Mouse (Mus musculus): ENCODE measurements around the gene Gm11042. TPM values are rescaled to one million over a fixed set of nuclear protein-coding genes. Genes with fewer than 3 reads are reported as not detected.

Gm11042 gene
- total and polyA plus RNA-seq, 2 experiments from 2014 or later: not detected

GRCm38 (mm10) chr12:74321981-74322380 lies 5.8 kb upstream of the Gm11042 start:
- H3K9me3 ChIP-seq (replicated peaks; ENCODE audit: control insufficient read depth, low read length): no peaks in the 10 kb centered on the region
- no peak overlapping the region for H3K27ac ChIP-seq (ENCODE audit: low read depth)
- 65% methylated on average over 5 of the region's 5 CpGs for WGBS
- no peak for DNase-seq (ENCODE audit: low spot score)
- no peak overlapping the region for H3K4me2 ChIP-seq (ENCODE audit: low read depth, low read length)
- H3K36me3 ChIP-seq (replicated peaks; ENCODE audit: control insufficient read depth, insufficient read depth, low read length): no peaks in the 10 kb centered on the region
- H3K9ac ChIP-seq (replicated peaks; ENCODE audit: low read depth, low read length): no peak overlapping the region
- no peaks in the 10 kb centered on the region for H3K27me3 ChIP-seq (ENCODE audit: control insufficient read depth, insufficient read depth, low read length)
- no peaks in the 10 kb centered on the region for H3K4me1 ChIP-seq (ENCODE audit: control insufficient read depth, insufficient read depth)
- no peak overlapping the region for H3K4me3 ChIP-seq (ENCODE audit: low read depth, low read length)
- TF ChIP-seq EP300 (IDR thresholded peaks at IDR 0.05; ENCODE audit: low read depth): no peak
- TF ChIP-seq CTCF (IDR thresholded peaks at IDR 0.05; ENCODE audit: low read depth): no peak
- ATAC-seq (ENCODE audit: insufficient read depth, low read depth): no peak

GRCm38 (mm10) chr12:74320318-74320717 lies 4.1 kb upstream of the Gm11042 start:
- Histone ChIP-seq H3K27me3 (ENCODE audit: control insufficient read depth, insufficient read depth, low read length) (no peaks in the 10 kb centered on the region), H3K4me3 (ENCODE audit: low read depth, low read length) (no peak overlapping the region), H3K4me1 (ENCODE audit: control insufficient read depth, insufficient read depth) (no peaks in the 10 kb centered on the region), H3K9me3 (replicated peaks; ENCODE audit: control insufficient read depth, low read length) (no peaks in the 10 kb centered on the region), H3K9ac (replicated peaks; ENCODE audit: low read depth, low read length) (no peak overlapping the region), H3K27ac (ENCODE audit: low read depth) (no peak overlapping the region), H3K4me2 (ENCODE audit: low read depth, low read length) (peak overlapping the region; percentile 23; the same call in 1 of the 2 replicates), H3K36me3 (replicated peaks; ENCODE audit: control insufficient read depth, insufficient read depth, low read length) (no peaks in the 10 kb centered on the region)
- DNase-seq (ENCODE audit: low spot score): peak; percentile 50
- TF ChIP-seq CTCF (IDR thresholded peaks at IDR 0.05; ENCODE audit: low read depth) (peak; percentile 92), EP300 (IDR thresholded peaks at IDR 0.05; ENCODE audit: low read depth) (no peak)
- WGBS: 14% methylated on average over 10 of the region's 10 CpGs
- ATAC-seq (ENCODE audit: insufficient read depth, low read depth): no peak

GRCm38 (mm10) chr12:74316989-74317759 lies 980 bp upstream of the Gm11042 start:
- H3K4me1 ChIP-seq (ENCODE audit: control insufficient read depth, insufficient read depth): no peaks in the 10 kb centered on the region
- peak overlapping the region; percentile 59 for H3K4me3 ChIP-seq (ENCODE audit: low read depth, low read length)
- H3K27me3 ChIP-seq (ENCODE audit: control insufficient read depth, insufficient read depth, low read length): no peaks in the 10 kb centered on the region
- H3K27ac ChIP-seq (ENCODE audit: low read depth): peak overlapping the region; percentile 52
- peak overlapping the region; percentile 64 for H3K9ac ChIP-seq (replicated peaks; ENCODE audit: low read depth, low read length)
- 17% methylated on average over 15 of the region's 15 CpGs for WGBS
- H3K36me3 ChIP-seq (replicated peaks; ENCODE audit: control insufficient read depth, insufficient read depth, low read length): no peaks in the 10 kb centered on the region
- H3K9me3 ChIP-seq (replicated peaks; ENCODE audit: control insufficient read depth, low read length): no peaks in the 10 kb centered on the region
- DNase-seq (ENCODE audit: low spot score) (peak; percentile 88), ATAC-seq (ENCODE audit: insufficient read depth, low read depth) (peak; percentile 91)
- H3K4me2 ChIP-seq (ENCODE audit: low read depth, low read length): peak overlapping the region; percentile 79
- TF ChIP-seq CTCF (IDR thresholded peaks at IDR 0.05; ENCODE audit: low read depth) (peak; percentile 90), EP300 (IDR thresholded peaks at IDR 0.05; ENCODE audit: low read depth) (no peak)

- TF ChIP-seq CTCF (IDR thresholded peaks at IDR 0.05; ENCODE audit: low read depth) (no peak), EP300 (IDR thresholded peaks at IDR 0.05; ENCODE audit: low read depth) (no peak)
- ATAC-seq (ENCODE audit: insufficient read depth, low read depth): no peak
- 53% methylated on average over 2 of the region's 2 CpGs for WGBS
These were observed 973 bp downstream of the Gm11042 start for GRCm38 (mm10) chr12:74315221-74315620.

GRCm38 (mm10) chr12:74312611-74313010 lies 3.6 kb downstream of the Gm11042 start:
- no peaks in the 10 kb centered on the region for H3K27me3 ChIP-seq (ENCODE audit: control insufficient read depth, insufficient read depth, low read length)
- TF ChIP-seq CTCF (IDR thresholded peaks at IDR 0.05; ENCODE audit: low read depth): no peak
- no peak for TF ChIP-seq EP300 (IDR thresholded peaks at IDR 0.05; ENCODE audit: low read depth)
- ATAC-seq (ENCODE audit: insufficient read depth, low read depth): no peak
- H3K9me3 ChIP-seq (replicated peaks; ENCODE audit: control insufficient read depth, low read length): no peaks in the 10 kb centered on the region
- no peak for DNase-seq (ENCODE audit: low spot score)
- WGBS: 72% methylated on average over 3 of the region's 3 CpGs
- H3K36me3 ChIP-seq (replicated peaks; ENCODE audit: control insufficient read depth, insufficient read depth, low read length): no peaks in the 10 kb centered on the region
- H3K4me1 ChIP-seq (ENCODE audit: control insufficient read depth, insufficient read depth): no peaks in the 10 kb centered on the region
- no peak overlapping the region for H3K4me3 ChIP-seq (ENCODE audit: low read depth, low read length)
- no peak overlapping the region for H3K9ac ChIP-seq (replicated peaks; ENCODE audit: low read depth, low read length)
- no peak overlapping the region for H3K4me2 ChIP-seq (ENCODE audit: low read depth, low read length)
- no peak overlapping the region for H3K27ac ChIP-seq (ENCODE audit: low read depth)

More at GRCm38 (mm10) chr12:74315221-74315620, 973 bp downstream of the Gm11042 start:
- no peak for DNase-seq (ENCODE audit: low spot score)
- Histone ChIP-seq H3K27ac (ENCODE audit: low read depth) (no peak overlapping the region), H3K27me3 (ENCODE audit: control insufficient read depth, insufficient read depth, low read length) (no peaks in the 10 kb centered on the region), H3K4me2 (ENCODE audit: low read depth, low read length) (no peak overlapping the region), H3K4me3 (ENCODE audit: low read depth, low read length) (no peak overlapping the region), H3K36me3 (replicated peaks; ENCODE audit: control insufficient read depth, insufficient read depth, low read length) (no peaks in the 10 kb centered on the region), H3K9me3 (replicated peaks; ENCODE audit: control insufficient read depth, low read length) (no peaks in the 10 kb centered on the region), H3K4me1 (ENCODE audit: control insufficient read depth, insufficient read depth) (no peaks in the 10 kb centered on the region), H3K9ac (replicated peaks; ENCODE audit: low read depth, low read length) (no peak overlapping the region)

Data from heart, postnatal 0 days (tissue).